Mouse (Mus musculus): ENCODE results near the gene Igsf10. TPM values are rescaled to one million over a fixed set of nuclear protein-coding genes. Genes with fewer than 3 reads are reported as not detected.
"Not testable (repeated sequence)": the region's sequence is repeated elsewhere in the genome, so short reads cannot be mapped to it uniquely, and the experiment has no call there.

Igsf10 gene
- 2.6 TPM for polyA plus RNA-seq (2021)

DNA sequence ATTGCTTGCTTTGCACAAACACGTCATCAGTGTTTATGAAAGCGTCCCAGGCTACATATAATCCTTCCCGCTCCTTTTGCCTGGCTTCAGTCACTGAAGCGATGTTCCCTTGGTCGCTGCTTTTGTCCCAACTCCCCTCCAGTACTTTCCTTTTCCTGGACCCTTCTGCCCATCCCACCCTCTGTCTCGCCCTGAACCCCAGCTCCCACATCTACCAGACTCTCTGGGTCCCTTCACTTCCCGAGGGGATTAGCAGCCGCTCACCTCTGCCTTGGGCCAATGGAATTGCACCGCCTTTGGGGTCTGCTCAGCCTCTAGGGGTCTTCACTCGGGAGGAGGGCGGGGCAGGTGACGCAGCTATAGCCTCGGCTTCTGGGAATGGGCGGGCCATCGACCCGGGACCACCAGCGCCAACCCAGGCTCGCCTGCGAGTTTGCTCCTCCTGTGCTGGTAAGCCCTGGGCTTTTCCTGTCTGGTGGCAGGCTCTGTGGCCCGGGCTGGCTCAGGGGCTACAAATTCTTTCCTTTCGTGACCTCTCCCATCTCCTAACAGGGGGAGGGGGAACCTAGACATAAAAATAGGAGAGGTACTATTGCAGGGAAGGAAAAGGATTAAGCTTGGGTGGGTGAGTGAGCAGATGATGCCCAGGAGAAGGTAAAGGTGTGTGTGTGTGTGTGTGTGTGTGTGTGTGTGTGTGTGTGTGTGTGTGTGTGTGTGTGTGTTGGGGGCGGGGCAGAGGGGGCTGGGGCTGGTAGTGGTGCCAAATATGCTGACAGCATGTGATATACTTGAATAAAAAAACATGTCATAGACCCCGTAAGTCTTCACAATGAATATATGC lies at the start of gene Igsf10:
Gene Igsf10 (minus strand): TSS at position 330 of the 841 bp plus-strand sequence.
- ChIA-PET POLR2A (no interaction called here), CTCF (interaction anchor here (0.9 to 1.5 kb wide), 3 partner anchors 13 to 23 kb away, joined by 3 read pairs; no protein-coding TSS in a partner anchor)
- DNase-seq (ENCODE audit: low read depth, low spot score) (no peak), ATAC-seq (peak; percentile 48)
- no peak for TF ChIP-seq CTCF (IDR thresholded peaks at IDR 0.05)
- in situ Hi-C loops (cut with MboI; ENCODE audit: low pct_unique_long_range_greater_than_20kb) = no loop called here
- no peaks in the 10 kb centered on the region for H3K27me3 ChIP-seq

DNA sequence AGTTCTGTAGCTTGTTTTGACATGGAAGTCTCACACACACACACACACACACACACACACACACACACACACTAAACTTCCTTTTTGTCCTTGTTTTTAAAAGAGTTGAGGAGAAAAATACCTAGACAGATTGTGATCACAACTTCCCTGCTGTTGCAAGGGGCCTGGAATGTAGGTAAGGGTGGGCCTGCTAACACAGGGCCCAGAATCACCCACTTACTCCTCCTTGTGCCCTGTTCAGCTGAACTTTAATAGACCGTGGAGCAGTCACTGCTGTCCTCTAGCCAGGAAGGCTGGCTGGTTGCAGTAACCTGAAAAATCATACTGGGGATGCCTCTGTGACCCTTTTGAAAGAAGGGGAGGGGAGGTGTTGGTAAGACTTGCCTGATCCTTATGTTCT lies 41.4 kb upstream of the Igsf10 start:
- no peak for ATAC-seq
- CTCF ChIA-PET = no interaction called here
- in situ Hi-C loops (cut with MboI; ENCODE audit: low pct_unique_long_range_greater_than_20kb) = no loop called here

DNA sequence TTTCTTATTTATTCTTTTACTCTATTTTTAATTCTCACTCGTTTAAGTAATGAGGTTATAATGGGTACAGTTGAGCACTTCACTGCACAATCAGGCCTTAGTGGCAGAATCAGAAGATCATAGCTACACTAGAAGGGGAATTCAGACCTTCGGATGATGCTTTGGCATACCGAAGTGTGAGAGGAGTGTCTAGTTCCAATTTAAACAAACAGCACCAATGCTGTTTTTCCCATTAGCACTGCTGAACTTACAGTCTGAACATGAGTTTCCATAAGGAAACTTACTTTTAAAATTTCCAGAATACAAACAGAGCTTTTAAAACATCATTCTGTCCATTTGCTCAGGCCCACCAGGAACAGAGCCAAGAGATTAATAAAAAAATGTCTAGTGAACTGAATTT lies 40.8 kb upstream of the Igsf10 start:
- no peak for DNase-seq (ENCODE audit: low read depth, low spot score)
- ChIA-PET CTCF (no interaction called here), POLR2A (no interaction called here)
- no peak for TF ChIP-seq CTCF (IDR thresholded peaks at IDR 0.05)
- in situ Hi-C loops (cut with MboI; ENCODE audit: low pct_unique_long_range_greater_than_20kb) = no loop called here
- ATAC-seq = no peak
- no peaks in the 10 kb centered on the region for H3K27me3 ChIP-seq

More for the DNA sequence above, 41.4 kb upstream of the Igsf10 start:
- DNase-seq (ENCODE audit: low read depth, low spot score) = no peak
- TF ChIP-seq CTCF (IDR thresholded peaks at IDR 0.05) = no peak
- POLR2A ChIA-PET = no interaction called here
- H3K27me3 ChIP-seq = no peaks in the 10 kb centered on the region

DNA sequence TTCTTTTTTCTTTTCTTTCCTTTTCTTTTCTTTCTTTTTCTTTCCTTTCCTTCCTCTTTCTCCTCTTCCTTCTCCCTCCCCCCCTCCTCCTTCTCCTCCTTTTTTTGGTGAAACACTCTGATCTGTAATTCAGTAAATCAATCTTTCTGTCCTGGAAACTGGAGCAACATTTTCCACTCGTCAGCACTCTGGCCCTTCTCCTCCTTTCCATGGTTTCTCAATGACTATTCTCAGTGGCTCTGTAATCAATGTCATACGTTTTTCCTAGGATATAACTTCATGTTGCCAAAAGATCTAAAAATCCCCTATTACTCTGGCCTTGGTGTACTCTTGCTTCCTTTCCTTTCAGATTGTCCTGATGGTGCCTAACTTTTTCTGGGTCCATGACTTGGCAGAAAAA lies 40.1 kb upstream of the Igsf10 start:
- ChIA-PET POLR2A (no interaction called here), CTCF (no interaction called here)

DNA sequence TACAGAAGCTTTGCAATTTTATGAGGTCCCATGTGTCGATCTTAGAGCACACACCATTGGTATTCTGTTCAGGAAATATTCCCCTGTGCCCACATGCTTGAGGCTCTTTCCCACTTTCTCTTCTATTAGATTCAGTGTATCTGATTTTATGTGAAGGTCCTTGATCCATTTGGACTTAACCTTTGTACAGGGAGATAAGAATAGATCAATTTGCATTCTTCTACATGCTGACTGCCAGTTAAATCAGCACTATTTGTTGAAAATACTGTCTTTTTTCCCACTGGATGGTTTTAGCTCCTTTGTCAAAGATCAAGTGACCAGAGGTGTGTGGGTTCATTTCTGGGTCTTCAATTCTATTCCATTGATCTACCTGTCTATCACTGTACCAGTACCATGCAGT lies 34.6 kb upstream of the Igsf10 start:
- DNase-seq (ENCODE audit: low read depth, low spot score); ATAC-seq; in situ Hi-C loops (cut with MboI; ENCODE audit: low pct_unique_long_range_greater_than_20kb); CTCF ChIA-PET; H3K27me3 ChIP-seq: not testable (repeated sequence)
- POLR2A ChIA-PET = interaction anchor here (0.7 kb wide), 1 partner anchor 246 kb away, joined by 3 read pairs; no protein-coding TSS in a partner anchor

More for the DNA sequence above, 40.1 kb upstream of the Igsf10 start:
- no peak for DNase-seq (ENCODE audit: low read depth, low spot score)
- no peak for TF ChIP-seq CTCF (IDR thresholded peaks at IDR 0.05)
- no peak for ATAC-seq
- no peaks in the 10 kb centered on the region for H3K27me3 ChIP-seq
- in situ Hi-C loops (cut with MboI; ENCODE audit: low pct_unique_long_range_greater_than_20kb) = no loop called here

DNA sequence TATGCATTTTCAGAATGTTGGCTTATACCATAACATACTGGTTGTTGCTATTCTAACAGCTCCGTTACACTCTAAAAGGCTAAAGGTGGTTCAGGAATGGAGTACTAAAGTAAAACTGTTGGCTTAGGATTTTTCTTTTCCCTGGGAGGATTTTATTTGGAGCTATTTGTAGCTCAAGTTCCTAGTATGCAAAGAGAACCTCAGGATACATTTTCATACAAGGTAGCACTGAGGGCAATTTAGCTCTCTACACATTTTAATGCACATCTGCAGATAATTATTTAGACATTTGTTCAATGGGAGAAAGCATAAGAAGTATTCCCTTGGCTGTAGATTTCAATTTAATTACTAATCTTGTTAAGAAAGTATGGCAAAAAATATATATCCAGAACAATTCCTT lies 17.7 kb upstream of the Igsf10 start:
- no peak for DNase-seq (ENCODE audit: low read depth, low spot score)
- no peaks in the 10 kb centered on the region for H3K27me3 ChIP-seq
- in situ Hi-C loops (cut with MboI; ENCODE audit: low pct_unique_long_range_greater_than_20kb) = no loop called here
- no peak for TF ChIP-seq CTCF (IDR thresholded peaks at IDR 0.05)
- ChIA-PET POLR2A (no interaction called here), CTCF (interaction anchor here (1.2 kb wide), 1 partner anchor 10 kb away, joined by 4 read pairs; no protein-coding TSS in a partner anchor)
- ATAC-seq = no peak

DNA sequence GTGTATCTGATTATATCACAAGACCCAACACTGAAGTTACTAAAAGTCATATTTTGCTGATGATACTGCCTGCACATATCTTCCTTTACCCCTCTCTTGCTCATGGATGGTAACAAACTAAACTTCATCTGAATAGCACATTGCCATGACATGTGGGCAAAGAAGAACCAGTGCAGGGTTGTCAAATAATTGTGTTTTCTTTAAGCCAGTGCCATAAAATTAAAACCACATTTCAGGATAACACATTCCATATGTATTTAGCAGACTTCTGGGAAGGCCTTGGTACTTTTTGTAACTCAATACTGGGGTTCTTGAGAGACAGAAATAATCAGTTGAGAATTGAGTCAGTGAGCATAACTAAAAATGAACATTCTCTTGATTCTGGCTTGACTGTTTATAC lies 15.9 kb upstream of the Igsf10 start:
- TF ChIP-seq CTCF (IDR thresholded peaks at IDR 0.05) = no peak
- in situ Hi-C loops (cut with MboI; ENCODE audit: low pct_unique_long_range_greater_than_20kb) = no loop called here
- DNase-seq (ENCODE audit: low read depth, low spot score) (no peak), ATAC-seq (no peak)
- H3K27me3 ChIP-seq = no peaks in the 10 kb centered on the region
- POLR2A ChIA-PET = no interaction called here
- CTCF ChIA-PET = no interaction called here

DNA sequence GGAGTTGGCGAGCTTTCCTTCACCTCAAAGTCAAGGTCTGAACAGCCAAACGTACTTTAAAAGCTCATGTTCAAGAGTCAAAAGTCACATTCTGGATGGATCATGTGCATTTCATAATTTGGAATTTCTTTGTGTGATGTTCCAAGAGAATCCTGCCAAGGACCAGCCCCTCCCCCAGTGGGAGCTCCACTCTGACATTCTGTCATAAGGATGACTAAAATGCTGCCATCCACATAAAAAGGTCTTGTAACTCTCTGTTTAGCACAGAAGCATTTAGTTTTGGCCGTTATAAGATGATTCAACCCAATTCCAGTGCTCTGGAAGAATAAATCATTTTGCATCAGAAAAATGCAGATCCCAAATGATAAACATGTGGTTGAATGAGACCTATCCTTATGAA lies 10.0 kb upstream of the Igsf10 start:
- POLR2A ChIA-PET = no interaction called here
- TF ChIP-seq CTCF (IDR thresholded peaks at IDR 0.05) = no peak
- DNase-seq (ENCODE audit: low read depth, low spot score) = no peak
- CTCF ChIA-PET = interaction anchor here (1.4 to 2.2 kb wide), 3 partner anchors 11 to 1775 kb away, joined by 3 to 11 read pairs (median 3); no protein-coding TSS in a partner anchor
- H3K27me3 ChIP-seq = no peaks in the 10 kb centered on the region
- no peak for ATAC-seq
- in situ Hi-C loops (cut with MboI; ENCODE audit: low pct_unique_long_range_greater_than_20kb) = no loop called here

DNA sequence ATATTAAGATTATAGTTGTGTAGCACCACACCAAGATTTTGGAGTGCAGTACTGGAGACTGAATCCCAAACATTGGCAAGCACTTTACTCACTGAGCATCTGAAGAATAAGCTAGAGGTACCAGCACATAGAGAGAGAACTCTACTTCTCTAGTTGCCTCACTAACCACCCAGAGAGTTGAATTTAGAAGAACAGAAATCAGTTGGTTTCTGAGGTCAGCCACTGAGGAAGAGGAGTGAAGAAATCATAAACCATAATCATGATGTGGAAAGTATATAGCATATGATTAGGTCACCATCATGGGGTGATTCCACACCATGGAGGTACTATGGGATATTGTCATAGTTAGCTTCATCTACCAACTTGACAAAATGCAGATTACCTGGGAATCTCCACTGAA lies 7.6 kb upstream of the Igsf10 start:
- ChIA-PET CTCF (interaction anchor here (1.0 to 1.9 kb wide), 2 partner anchors 10 to 18 kb away, joined by 3 to 4 read pairs; no protein-coding TSS in a partner anchor), POLR2A (no interaction called here)
- ATAC-seq = no peak
- no peak for DNase-seq (ENCODE audit: low read depth, low spot score)
- TF ChIP-seq CTCF (IDR thresholded peaks at IDR 0.05) = no peak
- H3K27me3 ChIP-seq = no peaks in the 10 kb centered on the region
- in situ Hi-C loops (cut with MboI; ENCODE audit: low pct_unique_long_range_greater_than_20kb) = no loop called here

DNA sequence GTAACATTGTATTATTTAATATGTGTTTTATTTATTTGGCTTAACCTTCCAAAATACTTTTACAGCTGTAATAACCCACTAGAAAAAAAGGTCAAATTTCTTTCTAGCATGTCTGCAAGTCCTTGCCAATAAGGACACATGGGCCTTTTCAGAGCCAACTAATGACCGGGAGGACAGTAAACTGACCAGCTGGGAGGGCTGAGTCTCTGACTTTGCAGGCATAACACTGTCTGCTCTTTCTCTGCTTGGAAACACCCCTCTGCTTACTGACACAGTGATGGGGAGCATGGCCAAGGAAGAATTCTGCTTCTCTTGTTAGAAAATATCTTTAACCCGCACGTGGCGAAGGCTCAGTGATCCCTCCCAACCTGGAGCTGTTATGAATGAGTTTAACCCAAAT lies 1.2 kb downstream of the Igsf10 start:
- ATAC-seq = no peak

DNA sequence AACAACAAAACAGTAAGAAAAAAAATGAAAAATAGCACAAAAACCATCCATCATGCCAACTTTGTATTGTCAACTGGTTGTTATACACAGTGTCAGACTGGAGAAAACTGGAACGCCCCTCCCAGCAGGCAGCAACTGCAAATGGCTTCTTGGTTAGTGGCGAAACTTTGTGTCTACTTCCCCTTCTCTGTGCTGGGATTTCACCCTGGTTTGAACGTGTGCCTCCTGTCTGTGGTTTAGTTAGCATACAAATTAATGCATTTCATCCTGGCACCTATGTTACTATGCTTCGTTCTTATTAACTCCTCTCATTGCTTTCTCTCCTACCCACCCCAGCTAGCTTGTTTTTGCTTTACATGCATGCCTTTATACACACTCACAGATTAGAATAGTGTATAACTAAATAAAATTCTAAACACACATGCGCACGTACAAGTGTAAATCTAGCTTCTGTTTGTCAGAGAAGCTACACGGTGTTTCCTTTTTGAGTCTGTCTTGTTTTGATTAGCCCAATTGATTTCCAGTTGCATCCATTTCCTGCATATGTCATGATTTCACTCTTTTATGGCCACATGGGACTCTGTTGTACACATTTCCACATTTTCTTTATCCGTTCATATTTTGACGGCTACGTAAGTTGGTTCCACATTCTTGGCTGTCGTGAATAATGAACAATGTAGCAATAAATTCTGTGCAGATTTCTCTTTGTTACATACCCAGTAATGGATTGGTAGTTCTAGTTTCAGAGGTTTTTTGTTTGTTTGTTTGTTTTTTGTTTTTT lies 2.4 kb downstream of the Igsf10 start:
- CTCF ChIA-PET = interaction anchor here (1.4 kb wide), 1 partner anchor 14 kb away, joined by 3 read pairs; no protein-coding TSS in a partner anchor
- no peak for DNase-seq (ENCODE audit: low read depth, low spot score)
- in situ Hi-C loops (cut with MboI; ENCODE audit: low pct_unique_long_range_greater_than_20kb) = no loop called here

More for the DNA sequence above, 1.2 kb downstream of the Igsf10 start:
- POLR2A ChIA-PET = no interaction called here
- no peaks in the 10 kb centered on the region for H3K27me3 ChIP-seq
- DNase-seq (ENCODE audit: low read depth, low spot score) = no peak
- CTCF ChIA-PET = interaction anchor here (1.0 to 1.5 kb wide), 3 partner anchors 14 to 22 kb away, joined by 3 read pairs; no protein-coding TSS in a partner anchor
- no peak for TF ChIP-seq CTCF (IDR thresholded peaks at IDR 0.05)
- in situ Hi-C loops (cut with MboI; ENCODE audit: low pct_unique_long_range_greater_than_20kb) = no loop called here

More for the DNA sequence above, 2.4 kb downstream of the Igsf10 start:
- POLR2A ChIA-PET = no interaction called here
- H3K27me3 ChIP-seq = no peaks in the 10 kb centered on the region
- no peak for TF ChIP-seq CTCF (IDR thresholded peaks at IDR 0.05)
- ATAC-seq = no peak

All from Patski (cell line).